Mouse (Mus musculus): ENCODE results near the gene 9130213A22Rik. TPM values are rescaled to one million over a fixed set of nuclear protein-coding genes. Genes with fewer than 3 reads are reported as not detected.

Gene 9130213A22Rik
- 0.90 and 2.0 TPM in 2 replicates for polyA plus RNA-seq (2012; rRNA removed; ENCODE audit: low replicate concordance)

DNA sequence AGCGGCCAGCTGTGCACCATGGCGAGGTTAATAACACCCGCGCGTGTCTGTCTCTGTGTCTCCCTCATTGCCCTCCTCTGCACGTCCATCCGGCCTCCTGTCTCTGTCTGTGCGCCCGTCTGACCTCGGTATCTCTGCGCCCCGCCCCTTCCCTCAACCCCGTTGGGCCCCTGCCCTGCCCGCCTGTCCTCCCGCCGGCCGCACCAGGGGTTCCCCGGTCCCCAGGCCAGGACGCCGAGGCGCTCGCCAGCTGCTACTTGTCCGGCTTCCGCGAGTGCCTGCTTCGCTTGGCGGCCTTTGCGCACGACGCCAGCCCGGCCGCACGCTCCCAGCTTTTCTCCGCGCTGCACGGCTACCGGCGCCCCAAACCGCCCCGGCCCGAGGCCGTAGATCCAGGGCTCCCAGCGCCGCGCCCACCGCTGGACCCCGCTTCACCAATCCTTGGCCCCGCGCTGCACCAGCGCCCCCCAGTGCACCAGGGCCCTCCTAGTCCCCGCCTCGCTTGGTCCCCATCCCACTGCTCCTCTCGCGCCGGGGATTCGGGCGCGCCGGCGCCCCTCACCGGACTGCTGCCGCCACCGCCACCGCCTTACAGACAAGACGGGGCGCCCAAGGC, at the start of gene 9130213A22Rik:
Gene 9130213A22Rik (minus strand): TSS at position 254 of the 616 bp plus-strand sequence.

DNA sequence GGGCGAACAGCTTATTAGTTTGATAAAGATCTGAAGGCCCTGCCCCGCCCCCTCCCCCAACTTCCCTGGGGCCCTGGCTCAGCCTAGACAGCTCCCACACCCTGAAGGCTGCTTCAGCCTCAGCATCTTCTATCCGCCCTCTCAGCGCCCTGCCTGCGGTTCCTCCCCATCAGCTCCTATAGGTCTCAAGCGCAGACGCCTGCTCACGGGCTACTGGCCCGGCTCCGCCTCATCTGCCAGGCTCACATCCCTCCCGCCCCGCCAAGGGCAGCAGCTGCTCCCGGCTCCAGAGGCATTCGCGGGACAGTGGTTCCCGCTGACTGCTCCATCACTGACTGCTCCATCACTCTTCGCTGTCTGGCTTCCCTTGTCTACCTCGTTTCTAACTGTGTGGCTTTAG, 34.4 kb upstream of the 9130213A22Rik start, which contains the start of gene Alox12b:
Gene Alox12b (plus strand): TSS at position 190 of the 400 bp plus-strand sequence.

DNA sequence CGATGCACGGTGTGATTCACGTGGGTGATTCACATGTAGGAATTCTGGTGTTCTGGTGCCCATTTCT, 3.3 kb upstream of the 9130213A22Rik start, which contains the start of gene Aloxe3:
Gene Aloxe3 (plus strand): TSS at position 45 of the 67 bp plus-strand sequence.

GRCm38 (mm10) chr11:69120221-69121000, 2.0 kb downstream of the 9130213A22Rik start, which contains the start of gene Hes7:
Gene Hes7, plus strand, starts transcription at chr11:69120404.

DNA sequence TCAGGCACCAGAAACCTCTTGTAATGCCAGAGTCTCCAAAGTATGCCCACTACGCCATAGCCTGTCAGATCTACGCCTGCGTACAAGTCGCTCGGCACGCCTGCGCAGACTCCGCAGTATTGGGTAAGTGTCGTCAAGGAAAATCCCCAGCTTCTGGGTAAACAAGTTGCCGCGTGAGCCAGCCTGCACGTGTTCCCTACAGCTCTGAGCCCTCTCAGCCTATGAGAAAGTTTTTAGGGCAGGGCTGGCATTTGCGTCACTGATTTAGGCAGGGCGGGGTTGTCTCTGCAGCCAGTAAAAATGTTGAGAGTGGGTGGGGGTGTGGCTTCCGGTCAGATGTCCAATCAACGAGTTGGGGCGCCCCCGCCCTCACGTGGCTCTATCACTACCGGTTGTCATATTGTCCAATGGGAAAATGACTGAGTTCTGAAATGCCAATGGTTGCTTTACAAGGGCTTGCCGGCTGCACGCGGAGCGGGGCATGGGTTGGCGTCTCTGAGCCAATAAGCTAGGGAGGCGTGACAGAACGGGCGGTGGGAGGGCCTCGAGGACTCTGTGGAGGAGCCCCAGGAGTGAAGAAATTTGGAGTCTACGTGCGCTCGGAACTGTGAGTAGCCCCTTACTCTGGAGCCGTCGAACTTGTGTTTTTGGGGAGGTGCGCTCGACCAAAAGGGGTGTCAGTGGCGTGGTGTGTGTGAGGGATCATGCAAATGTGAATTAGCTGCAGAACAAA, 27.5 kb downstream of the 9130213A22Rik start, which contains the start of gene Per1:
Gene Per1 (plus strand): TSS at position 521 of the 733 bp plus-strand sequence.

GRCm38 (mm10) chr11:69088103-69088855, 34.1 kb downstream of the 9130213A22Rik start, which contains the start of gene Vamp2:
Gene Vamp2, plus strand, starts transcription at chr11:69088490.

GRCm38 (mm10) chr11:69070590-69071222, 51.7 kb downstream of the 9130213A22Rik start, which contains the start of gene Tmem107:
Gene Tmem107, plus strand, starts transcription at chr11:69070806.

Other genes starting within 250 kb of the 9130213A22Rik start
- not detected in 2 replicates for gene Rnf222, start 234.0 kb downstream of the 9130213A22Rik start, polyA plus RNA-seq (2012; rRNA removed; ENCODE audit: low replicate concordance)
- gene Rpl26, start 221.0 kb downstream of the 9130213A22Rik start, polyA plus RNA-seq (2012; rRNA removed; ENCODE audit: low replicate concordance) = 1,054 and 2,025 TPM in 2 replicates
- gene Odf4, start 195.5 kb downstream of the 9130213A22Rik start, polyA plus RNA-seq (2012; rRNA removed; ENCODE audit: low replicate concordance) = 0.24 and 0.30 TPM in 2 replicates
- gene Arhgef15, start 165.1 kb downstream of the 9130213A22Rik start, polyA plus RNA-seq (2012; rRNA removed; ENCODE audit: low replicate concordance) = 51.6 and 87.1 TPM in 2 replicates
- gene Slc25a35, start 154.5 kb downstream of the 9130213A22Rik start, polyA plus RNA-seq (2012; rRNA removed; ENCODE audit: low replicate concordance) = 56.5 and 113 TPM in 2 replicates
- 21.1 and 40.6 TPM in 2 replicates for gene Rangrf, start 147.4 kb downstream of the 9130213A22Rik start, polyA plus RNA-seq (2012; rRNA removed; ENCODE audit: low replicate concordance)
- gene Pfas, start 114.1 kb downstream of the 9130213A22Rik start, polyA plus RNA-seq (2012; rRNA removed; ENCODE audit: low replicate concordance) = 10.0 and 25.2 TPM in 2 replicates
- 28.6 and 48.0 TPM in 2 replicates for gene Ctc1, start 106.7 kb downstream of the 9130213A22Rik start, polyA plus RNA-seq (2012; rRNA removed; ENCODE audit: low replicate concordance)
- 4.3 and 22.5 TPM in 2 replicates for gene Aurkb, start 76.9 kb downstream of the 9130213A22Rik start, polyA plus RNA-seq (2012; rRNA removed; ENCODE audit: low replicate concordance)
- gene Borcs6, start 62.9 kb downstream of the 9130213A22Rik start, polyA plus RNA-seq (2012; rRNA removed; ENCODE audit: low replicate concordance) = 16.4 and 22.0 TPM in 2 replicates
- 15.9 and 42.3 TPM in 2 replicates for gene Tmem107, start 51.8 kb downstream of the 9130213A22Rik start, polyA plus RNA-seq (2012; rRNA removed; ENCODE audit: low replicate concordance)
- 99.7 and 132 TPM in 2 replicates for gene Vamp2, start 34.1 kb downstream of the 9130213A22Rik start, polyA plus RNA-seq (2012; rRNA removed; ENCODE audit: low replicate concordance)
- gene Per1, start 27.4 kb downstream of the 9130213A22Rik start, polyA plus RNA-seq (2012; rRNA removed; ENCODE audit: low replicate concordance) = 20.2 and 56.0 TPM in 2 replicates
- gene Hes7, start 2.2 kb downstream of the 9130213A22Rik start, polyA plus RNA-seq (2012; rRNA removed; ENCODE audit: low replicate concordance) = 0.14 and 0.26 TPM in 2 replicates
- gene Aloxe3, start 3.3 kb upstream of the 9130213A22Rik start, polyA plus RNA-seq (2012; rRNA removed; ENCODE audit: low replicate concordance) = 0.44 and 1.8 TPM in 2 replicates
- 0.06 TPM in 1 of 2 replicates, not detected in the other for gene Alox12b, start 34.4 kb upstream of the 9130213A22Rik start, polyA plus RNA-seq (2012; rRNA removed; ENCODE audit: low replicate concordance)
- gene Alox8, start 75.3 kb upstream of the 9130213A22Rik start, polyA plus RNA-seq (2012; rRNA removed; ENCODE audit: low replicate concordance) = not detected in 2 replicates
- gene Gucy2e, start 114.4 kb upstream of the 9130213A22Rik start, polyA plus RNA-seq (2012; rRNA removed; ENCODE audit: low replicate concordance) = 0.01 TPM in 1 of 2 replicates, not detected in the other
- gene Cntrob, start 201.2 kb upstream of the 9130213A22Rik start, polyA plus RNA-seq (2012; rRNA removed; ENCODE audit: low replicate concordance) = 5.7 and 11.8 TPM in 2 replicates
- gene Trappc1, start 201.4 kb upstream of the 9130213A22Rik start, polyA plus RNA-seq (2012; rRNA removed; ENCODE audit: low replicate concordance) = 72.6 and 77.1 TPM in 2 replicates
- 0.92 and 2.9 TPM in 2 replicates for gene Kcnab3, start 203.7 kb upstream of the 9130213A22Rik start, polyA plus RNA-seq (2012; rRNA removed; ENCODE audit: low replicate concordance)
- gene Rnf227, start 217.9 kb upstream of the 9130213A22Rik start, polyA plus RNA-seq (2012; rRNA removed; ENCODE audit: low replicate concordance) = 0.73 and 2.0 TPM in 2 replicates
- gene Chd3, start 246.8 kb upstream of the 9130213A22Rik start, polyA plus RNA-seq (2012; rRNA removed; ENCODE audit: low replicate concordance) = 45.5 and 209 TPM in 2 replicates

Data from subcutaneous adipose tissue, adult 2 months (tissue).